Mouse (Mus musculus) C2C12 (cell line): ENCODE results near the gene Sox9. TPM values are rescaled to one million over a fixed set of nuclear protein-coding genes. Genes with fewer than 3 reads are reported as not detected.

Experiments used
- H3K27me3 ChIP-seq: one replicate; pipeline ENCODE4 v1.6.1; 2011; ENCODE audit not compliant: control insufficient read depth, insufficient read depth, insufficient read length
- H3K36me3 ChIP-seq: one replicate; pipeline ENCODE4 v1.6.1; 2011; ENCODE audit not compliant: control insufficient read depth, insufficient read depth
- H3K4me3 ChIP-seq: one replicate; pipeline ENCODE4 v1.5.1; 2011; ENCODE audit warnings: mild to moderate bottlenecking, control low read depth; ENCODE audit not compliant: poor library complexity, insufficient read depth, severe bottlenecking
- H3K79me2 ChIP-seq: one replicate; pipeline ENCODE4 v1.6.1; 2011; ENCODE audit not compliant: control insufficient read depth, insufficient read depth
- H3K79me3 ChIP-seq: one replicate; pipeline ENCODE4 v1.6.1; 2011; ENCODE audit warnings: low read depth, control low read depth
- H3ac ChIP-seq: one replicate; pipeline ENCODE3; 2011; ENCODE audit warnings: low read depth; ENCODE audit not compliant: control insufficient read depth, insufficient read length
- CEBPB ChIP-seq: IDR thresholded peaks from one replicate; pipeline ENCODE4 v1.6.1; 2011; ENCODE audit warnings: low read depth, mild to moderate bottlenecking, control low read depth, moderate library complexity
- CTCF ChIP-seq: IDR thresholded peaks from one replicate; pipeline ENCODE4 v1.5.1; 2011; ENCODE audit not compliant: control insufficient read depth, insufficient read depth, insufficient read length
- FOSL1 ChIP-seq: IDR thresholded peaks from one replicate; pipeline ENCODE4 v1.8.0; 2011; ENCODE audit warnings: mild to moderate bottlenecking, low read length; ENCODE audit not compliant: poor library complexity, insufficient read depth, severe bottlenecking
- MAX ChIP-seq: IDR thresholded peaks from one replicate; pipeline ENCODE4 v1.6.1; 2011; ENCODE audit warnings: mild to moderate bottlenecking, control low read depth
- MYOD1 ChIP-seq: IDR thresholded peaks from one replicate; pipeline ENCODE4 v1.6.1; 2011; ENCODE audit warnings: low read depth; ENCODE audit not compliant: control insufficient read depth, insufficient read length
- MYOG ChIP-seq: IDR thresholded peaks from one replicate; pipeline ENCODE4 v1.6.1; 2011; ENCODE audit not compliant: control insufficient read depth, insufficient read length; ENCODE audit errors: extremely low read depth
- USF1 ChIP-seq: IDR thresholded peaks from one replicate; pipeline ENCODE4 v1.6.1; 2011; ENCODE audit warnings: low read depth, mild to moderate bottlenecking, control low read depth, moderate library complexity
- polyA plus RNA-seq: library from polyadenylated mRNA; unstranded; fragments of >200 nt; fragmentation: generic; extraction: Trizol; gene quantifications from one replicate; pipeline ENCODE4 v1.2.1, GENCODE M21; 2012; ENCODE audit warnings: missing spikeins

Gene Sox9
- polyA plus RNA-seq, 1 experiment, result 14.4 TPM

- Histone ChIP-seq H3ac (no peak overlapping the region), H3K27me3 (no peaks in the 10 kb centered on the region), H3K79me2 (no peaks in the 10 kb centered on the region), H3K4me3 (no peak overlapping the region), H3K79me3 (no peaks in the 10 kb centered on the region), H3K36me3 (no peaks in the 10 kb centered on the region)
- TF ChIP-seq CEBPB (no peak), MAX (no peak), MYOG (no peak), CTCF (no peak), USF1 (no peak), MYOD1 (no peak), FOSL1 (no peak)
Observed at GRCm38 (mm10) chr11:112807838-112808506, 25.9 kb downstream of the Sox9 start.

GRCm38 (mm10) chr11:112810447-112811151 lies 28.6 kb downstream of the Sox9 start:
- Histone ChIP-seq H3K4me3 (no peak overlapping the region), H3K79me2 (no peaks in the 10 kb centered on the region), H3K36me3 (no peaks in the 10 kb centered on the region), H3K27me3 (no peaks in the 10 kb centered on the region), H3K79me3 (no peaks in the 10 kb centered on the region), H3ac (no peak overlapping the region)
- TF ChIP-seq USF1, result no peak
- TF ChIP-seq CEBPB, result no peak
- TF ChIP-seq MYOD1, result no peak
- no peak for TF ChIP-seq MAX
- no peak for TF ChIP-seq MYOG

GRCm38 (mm10) chr11:112811152-112811871 lies 29.3 kb downstream of the Sox9 start:
- H3ac ChIP-seq, result peak overlapping the region; percentile 42
- TF ChIP-seq FOSL1 (peak; percentile 80), MAX (peak; percentile 70), CTCF (no peak)
- H3K27me3 ChIP-seq, result no peaks in the 10 kb centered on the region
- no peaks in the 10 kb centered on the region for H3K79me3 ChIP-seq
- H3K36me3 ChIP-seq, result no peaks in the 10 kb centered on the region
- H3K4me3 ChIP-seq, result no peak overlapping the region
- H3K79me2 ChIP-seq, result no peaks in the 10 kb centered on the region

GRCm38 (mm10) chr11:112817829-112818650 lies 36.0 kb downstream of the Sox9 start:
- Histone ChIP-seq H3K79me2 (no peaks in the 10 kb centered on the region), H3K4me3 (no peak overlapping the region), H3K27me3 (no peaks in the 10 kb centered on the region), H3ac (no peak overlapping the region), H3K36me3 (no peaks in the 10 kb centered on the region), H3K79me3 (no peaks in the 10 kb centered on the region)
- TF ChIP-seq USF1 (no peak), CEBPB (no peak), MYOG (no peak), MYOD1 (no peak), MAX (no peak), CTCF (no peak), FOSL1 (no peak)

- Histone ChIP-seq H3K79me3 (no peaks in the 10 kb centered on the region), H3ac (no peak overlapping the region), H3K36me3 (no peaks in the 10 kb centered on the region), H3K4me3 (no peak overlapping the region), H3K79me2 (no peaks in the 10 kb centered on the region), H3K27me3 (no peaks in the 10 kb centered on the region)
- TF ChIP-seq MYOD1, result no peak
- no peak for TF ChIP-seq USF1
- no peak for TF ChIP-seq CEBPB
- TF ChIP-seq FOSL1, result no peak
- TF ChIP-seq MAX, result no peak
- no peak for TF ChIP-seq MYOG
- TF ChIP-seq CTCF, result no peak
Observed at GRCm38 (mm10) chr11:112818651-112819270, 36.7 kb downstream of the Sox9 start.
